Mouse (Mus musculus): ENCODE data around the gene Gm49396.

Gm49396 gene

GRCm38 (mm10) chr7:30563117-30563905 is at the start of gene Gm49396, which contains the start of the genes U2af1l4 and Psenen:
TSS of gene Gm49396 (plus strand) at chr7:30563344.
TSS of gene U2af1l4 (plus strand) at chr7:30563301.
TSS of gene Psenen (minus strand) at chr7:30563627.
- peak; percentile 90 to 96 for DNase-seq

GRCm38 (mm10) chr7:30515003-30515760 is 48.0 kb upstream of the Gm49396 start:
- no peak for DNase-seq

GRCm38 (mm10) chr7:30518325-30518724 is 44.8 kb upstream of the Gm49396 start:
- no peak for DNase-seq

- no peak for DNase-seq
These were observed 42.7 kb upstream of the Gm49396 start for GRCm38 (mm10) chr7:30520396-30520795.

- no peak for DNase-seq
These were observed 42.3 kb upstream of the Gm49396 start for GRCm38 (mm10) chr7:30520856-30521255.

- DNase-seq = no peak
These were observed 40.3 kb upstream of the Gm49396 start for GRCm38 (mm10) chr7:30522871-30523270.

- no peak for DNase-seq
These were observed 38.7 kb upstream of the Gm49396 start for GRCm38 (mm10) chr7:30524487-30524886.

- DNase-seq = no peak
These were observed 37.2 kb upstream of the Gm49396 start for GRCm38 (mm10) chr7:30525954-30526353.

- no peak for DNase-seq
These were observed 36.7 kb upstream of the Gm49396 start for GRCm38 (mm10) chr7:30526399-30526798.

GRCm38 (mm10) chr7:30526981-30527380 is 36.2 kb upstream of the Gm49396 start:
- DNase-seq = no peak

- DNase-seq = no peak
These were observed 31.8 kb upstream of the Gm49396 start for GRCm38 (mm10) chr7:30531291-30531815.

- DNase-seq = no peak
These were observed 30.2 kb upstream of the Gm49396 start for GRCm38 (mm10) chr7:30532931-30533330.

GRCm38 (mm10) chr7:30533941-30534632 is 29.1 kb upstream of the Gm49396 start:
- peak; percentile 48 to 63 for DNase-seq

- DNase-seq = peak; percentile 95 to 96
These were observed 28.2 kb upstream of the Gm49396 start, which contains the start of gene Arhgap33 for GRCm38 (mm10) chr7:30534633-30535577. TSS of gene Arhgap33 (minus strand) at chr7:30535060.

- no peak for DNase-seq
These were observed 22.6 kb upstream of the Gm49396 start for GRCm38 (mm10) chr7:30540572-30540971.

GRCm38 (mm10) chr7:30544327-30544726 is 18.8 kb upstream of the Gm49396 start:
- DNase-seq = no peak

GRCm38 (mm10) chr7:30549880-30550279 is 13.3 kb upstream of the Gm49396 start:
- no peak for DNase-seq

GRCm38 (mm10) chr7:30550603-30551002 is 12.5 kb upstream of the Gm49396 start:
- DNase-seq = no peak

- no peak for DNase-seq
These were observed 11.6 kb upstream of the Gm49396 start for GRCm38 (mm10) chr7:30551445-30552101.

GRCm38 (mm10) chr7:30552102-30553020 is 10.8 kb upstream of the Gm49396 start, which contains the start of the genes Hspb6 and Proser3:
TSS of gene Hspb6 (plus strand) at chr7:30552178.
TSS of gene Proser3 (minus strand) at chr7:30552299.
- DNase-seq = peak; percentile 92 to 96
